ENCODE assay signal across 30 mouse cellular contexts in the genomic region with DNA sequence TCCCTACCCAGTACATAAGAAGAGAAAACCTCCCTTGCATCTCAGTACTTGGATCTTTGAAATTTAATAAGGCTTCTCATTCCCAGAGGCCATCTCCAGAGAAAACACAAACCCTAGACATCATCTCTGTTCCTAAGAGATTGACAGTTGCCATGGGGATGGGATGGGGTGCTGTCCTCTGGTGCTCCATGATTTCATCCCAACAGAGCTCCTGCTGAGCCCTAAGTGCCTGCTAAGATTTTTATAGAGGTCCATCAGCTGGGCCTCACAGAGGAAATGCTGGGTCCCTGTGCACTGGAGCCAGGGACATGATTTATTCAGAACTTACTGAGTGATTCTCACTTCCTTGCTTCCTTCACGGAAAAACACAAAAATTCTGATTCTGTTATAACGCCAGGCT.
A peak's percentile ranks its signal among the peaks of the same experiment; 100 is the strongest.
DNase-seq lines count a peak whose midpoint lies in the region; ATAC-seq and TF ChIP-seq lines count a peak whose summit lies in the region.
"Had no signal": no experiment of that assay in that cellular context is flagged by ENCODE, and none has a peak within 500 bp of the region (broad histone marks: within the 10 kb centered on the region; RNA-seq: fewer than 3 reads in every experiment).

No protein-coding gene starts in this region.

- 0 out of 2 replicates have a peak, but pooled peaks cover 3% of the 10 kb centered on the region for H3K4me1 ChIP-seq in hindbrain, embryonic 10.5 days (replicated peaks)
- H3K4me1 ChIP-seq in hindbrain, embryonic 13.5 days (replicated peaks) = 0 out of 2 replicates have a peak, but pooled peaks cover 5% of the 10 kb centered on the region
- peaks cover 6% of the 10 kb centered on the region; the same call in 1 of the 2 replicates for H3K4me1 ChIP-seq in midbrain, embryonic 13.5 days (replicated peaks)
- H3K4me1 ChIP-seq in midbrain, embryonic 16.5 days (ENCODE audit: control insufficient read depth, insufficient read depth, low read length) = no peaks in the 10 kb centered on the region
- H3K4me1 ChIP-seq in hindbrain, postnatal 0 days (ENCODE audit: insufficient read depth, low read length) = no peaks in the 10 kb centered on the region
- no peaks in the 10 kb centered on the region for H3K4me1 ChIP-seq in heart, embryonic 10.5 days
- H3K4me1 ChIP-seq: embryonic facial prominence, embryonic 15.5 days; heart, embryonic 13.5 days; liver, embryonic 12.5 days; megakaryocyte, embryonic 14.5 days had no signal

- H3K36me3 ChIP-seq in hindbrain, embryonic 10.5 days = no peaks in the 10 kb centered on the region
- no peaks in the 10 kb centered on the region for H3K36me3 ChIP-seq in hindbrain, embryonic 13.5 days
- H3K36me3 ChIP-seq in midbrain, embryonic 13.5 days = no peaks in the 10 kb centered on the region
- no peaks in the 10 kb centered on the region for H3K36me3 ChIP-seq in midbrain, embryonic 16.5 days (ENCODE audit: control insufficient read depth, insufficient read depth, low read length)
- no peaks in the 10 kb centered on the region for H3K36me3 ChIP-seq in hindbrain, postnatal 0 days (ENCODE audit: insufficient read depth, low read length)
- no peaks in the 10 kb centered on the region for H3K36me3 ChIP-seq in heart, embryonic 10.5 days
- H3K36me3 ChIP-seq: embryonic facial prominence, embryonic 15.5 days; heart, embryonic 13.5 days; liver, embryonic 12.5 days had no signal

- H3K4me3 ChIP-seq in hindbrain, embryonic 10.5 days = no peak overlapping the region
- no peak overlapping the region for H3K4me3 ChIP-seq in hindbrain, embryonic 13.5 days
- H3K4me3 ChIP-seq in midbrain, embryonic 13.5 days (replicated peaks) = no peak overlapping the region
- no peak overlapping the region for H3K4me3 ChIP-seq in midbrain, embryonic 16.5 days (ENCODE audit: low read depth, low read length)
- no peak overlapping the region for H3K4me3 ChIP-seq in hindbrain, postnatal 0 days (ENCODE audit: low read length)
- H3K4me3 ChIP-seq in heart, embryonic 10.5 days = no peak overlapping the region
- H3K4me3 ChIP-seq: embryonic facial prominence, embryonic 15.5 days; heart, embryonic 13.5 days; liver, embryonic 12.5 days; megakaryocyte, embryonic 14.5 days had no signal

- no peak overlapping the region for H3K4me2 ChIP-seq in hindbrain, embryonic 13.5 days
- no peak overlapping the region for H3K4me2 ChIP-seq in midbrain, embryonic 13.5 days (replicated peaks)
- H3K4me2 ChIP-seq in midbrain, embryonic 16.5 days (ENCODE audit: low read length) = no peak overlapping the region
- H3K4me2 ChIP-seq in hindbrain, postnatal 0 days (ENCODE audit: low read depth, low read length) = no peak overlapping the region
- H3K4me2 ChIP-seq: embryonic facial prominence, embryonic 15.5 days; heart, embryonic 13.5 days; liver, embryonic 12.5 days had no signal

- no peaks in the 10 kb centered on the region for H3K27me3 ChIP-seq in hindbrain, embryonic 10.5 days (ENCODE audit: insufficient read depth, poor library complexity, severe bottlenecking)
- no peaks in the 10 kb centered on the region for H3K27me3 ChIP-seq in hindbrain, embryonic 13.5 days
- no peaks in the 10 kb centered on the region for H3K27me3 ChIP-seq in midbrain, embryonic 13.5 days
- no peaks in the 10 kb centered on the region for H3K27me3 ChIP-seq in midbrain, embryonic 16.5 days (ENCODE audit: control insufficient read depth, insufficient read depth, low read depth, low read length)
- H3K27me3 ChIP-seq in hindbrain, postnatal 0 days (ENCODE audit: insufficient read depth, low read length) = no peaks in the 10 kb centered on the region
- H3K27me3 ChIP-seq in heart, embryonic 10.5 days (ENCODE audit: insufficient read depth, poor library complexity, severe bottlenecking) = no peaks in the 10 kb centered on the region
- H3K27me3 ChIP-seq: embryonic facial prominence, embryonic 15.5 days; heart, embryonic 13.5 days; liver, embryonic 12.5 days; megakaryocyte, embryonic 14.5 days had no signal

- no peak overlapping the region for H3K9ac ChIP-seq in hindbrain, embryonic 13.5 days
- no peak overlapping the region for H3K9ac ChIP-seq in midbrain, embryonic 13.5 days (replicated peaks)
- H3K9ac ChIP-seq in midbrain, embryonic 16.5 days (ENCODE audit: low read depth, low read length) = no peak overlapping the region
- no peak overlapping the region for H3K9ac ChIP-seq in hindbrain, postnatal 0 days (replicated peaks; ENCODE audit: low read length)
- H3K9ac ChIP-seq: embryonic facial prominence, embryonic 15.5 days; heart, embryonic 13.5 days; liver, embryonic 12.5 days had no signal

- peak overlapping the region; percentile 53; the same call in 1 of the 2 replicates for H3K27ac ChIP-seq in hindbrain, embryonic 10.5 days
- no peak overlapping the region for H3K27ac ChIP-seq in hindbrain, embryonic 13.5 days
- no peak overlapping the region for H3K27ac ChIP-seq in midbrain, embryonic 13.5 days
- H3K27ac ChIP-seq in midbrain, embryonic 16.5 days (ENCODE audit: low read length) = no peak overlapping the region
- 0 out of 2 replicates have a peak overlapping the region, but pooled peaks have one; percentile 27 for H3K27ac ChIP-seq in hindbrain, postnatal 0 days
- H3K27ac ChIP-seq in heart, embryonic 10.5 days = no peak overlapping the region
- H3K27ac ChIP-seq: embryonic facial prominence, embryonic 15.5 days; heart, embryonic 13.5 days; liver, embryonic 12.5 days had no signal

- ATAC-seq in hindbrain, embryonic 13.5 days (ENCODE audit: low FRiP score) = no peak
- ATAC-seq in midbrain, embryonic 13.5 days = 0 out of 2 replicates have a peak, but pooled peaks have one; percentile 58
- no peak for ATAC-seq in midbrain, embryonic 16.5 days
- no peak for ATAC-seq in hindbrain, postnatal 0 days
- ATAC-seq: activated CD4-positive, CD25-positive, alpha-beta regulatory T cell, adult 4 months; forebrain, embryonic 14.5 days; liver, embryonic 12.5 days; lung, postnatal 0 days had no signal

- H3K9me3 ChIP-seq in hindbrain, embryonic 10.5 days = no peaks in the 10 kb centered on the region
- H3K9me3 ChIP-seq in hindbrain, embryonic 13.5 days = no peaks in the 10 kb centered on the region
- H3K9me3 ChIP-seq in midbrain, embryonic 13.5 days = no peaks in the 10 kb centered on the region
- no peaks in the 10 kb centered on the region for H3K9me3 ChIP-seq in midbrain, embryonic 16.5 days (replicated peaks; ENCODE audit: control insufficient read depth, low read length, poor library complexity, severe bottlenecking)
- no peaks in the 10 kb centered on the region for H3K9me3 ChIP-seq in hindbrain, postnatal 0 days (ENCODE audit: low read length)
- no peaks in the 10 kb centered on the region for H3K9me3 ChIP-seq in heart, embryonic 10.5 days
- H3K9me3 ChIP-seq: embryonic facial prominence, embryonic 15.5 days; heart, embryonic 13.5 days; liver, embryonic 12.5 days; megakaryocyte, embryonic 14.5 days had no signal

- TF ChIP-seq CTCF in hindbrain, postnatal 0 days (IDR thresholded peaks at IDR 0.05; ENCODE audit: low read depth) = no peak

- 86% methylated on average over 2 of the region's 2 CpGs for WGBS in hindbrain, embryonic 10.5 days
- WGBS in hindbrain, embryonic 13.5 days = 81% methylated on average over 2 of the region's 2 CpGs
- WGBS in midbrain, embryonic 13.5 days = 80% methylated on average over 2 of the region's 2 CpGs
- WGBS in midbrain, embryonic 16.5 days = 75% methylated on average over 2 of the region's 2 CpGs
- 79% methylated on average over 2 of the region's 2 CpGs for WGBS in hindbrain, postnatal 0 days
- WGBS in heart, embryonic 10.5 days = 81% methylated on average over 2 of the region's 2 CpGs

- DNase-seq in hindbrain, embryonic 10.5 days (ENCODE audit: low spot score) = no peak
- DNase-seq in hindbrain, postnatal 0 days (ENCODE audit: low spot score) = no peak
- DNase-seq in retina, postnatal 1 day = peak; percentile 18
- no peak for DNase-seq in thymus, adult 18-20 months
- DNase-seq in heart, embryonic 10.5 days (ENCODE audit: low spot score) = no peak
- DNase-seq: adrenal gland, adult 2 months; adrenal gland, postnatal 36 days; B cell, adult 2 months; cerebellum, adult 8-10 months; cerebellum, postnatal 36 days; gastrocnemius, postnatal 36 days; heart, adult 18-20 months; heart, postnatal 10 days; kidney, adult 18-20 months; kidney, postnatal 36 days; left cerebral cortex, postnatal 4 days; lung, adult 18-20 months; lung, postnatal 4 days; right cerebral cortex, postnatal 4 days; thymus, postnatal 4 days had no signal

Comparison
In these comparisons a context has a peak if more than half of its experiments do, and no peak if none do; other contexts are left out.
1. H3K27ac ChIP-seq: peak in hindbrain, embryonic 10.5 days (single experiment) and hindbrain, postnatal 0 days (single experiment); none in hindbrain, embryonic 13.5 days (single experiment), midbrain, embryonic 13.5 days (single experiment), midbrain, embryonic 16.5 days (single experiment) and heart, embryonic 10.5 days (single experiment).